Mouse (Mus musculus): Measurements from ENCODE around the gene Gcm1. TPM values are rescaled to one million over a fixed set of nuclear protein-coding genes. Genes with fewer than 3 reads are reported as not detected.
"Not testable (repeated sequence)": the region's sequence is repeated elsewhere in the genome, so short reads cannot be mapped to it uniquely, and the experiment has no call there.

Gene Gcm1
- polyA plus RNA-seq, 1 experiment from 2014 or later, result 0.15 TPM

DNA sequence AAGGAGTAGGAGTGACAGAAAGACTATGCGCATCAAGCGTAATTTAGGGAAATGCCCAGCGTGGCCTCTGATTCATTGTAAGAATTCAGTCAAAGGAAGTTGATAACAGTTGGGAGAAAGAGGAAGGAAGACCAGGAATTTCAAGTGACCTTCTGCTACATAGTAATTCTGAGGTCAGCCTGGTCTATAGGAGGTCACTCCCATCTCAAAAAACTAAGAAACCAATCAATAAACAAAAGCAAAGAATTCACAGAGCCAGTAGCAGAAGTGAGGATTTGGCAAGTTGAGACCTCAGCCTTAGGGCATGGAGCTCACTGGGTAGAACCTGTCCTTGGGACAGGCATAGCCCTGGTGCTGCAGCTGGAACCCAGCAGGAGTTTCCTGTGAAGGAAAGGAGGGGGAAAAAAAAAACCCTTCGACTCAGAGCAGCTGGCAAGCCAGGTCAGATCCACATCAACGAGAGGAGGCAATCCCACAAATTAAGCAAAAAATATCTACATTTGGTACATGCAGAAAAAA, 1.2 kb upstream of the Gcm1 start:
- Histone ChIP-seq H3K36me3 (no peaks in the 10 kb centered on the region), H3K27me3 (no peaks in the 10 kb centered on the region), H3K9ac (no peak overlapping the region), H3K9me3 (no peaks in the 10 kb centered on the region), H3K27ac (no peak overlapping the region), H3K4me3 (no peak overlapping the region), H3K4me1 (no peaks in the 10 kb centered on the region; the same call in 1 of the 2 replicates), H3K4me2 (no peak overlapping the region)
- no peak for ATAC-seq (ENCODE audit: insufficient number of reproducible peaks, insufficient read depth, low FRiP score, low TSS enrichment, low read depth)
- WGBS, result 37% methylated on average over 5 of the region's 5 CpGs

DNA sequence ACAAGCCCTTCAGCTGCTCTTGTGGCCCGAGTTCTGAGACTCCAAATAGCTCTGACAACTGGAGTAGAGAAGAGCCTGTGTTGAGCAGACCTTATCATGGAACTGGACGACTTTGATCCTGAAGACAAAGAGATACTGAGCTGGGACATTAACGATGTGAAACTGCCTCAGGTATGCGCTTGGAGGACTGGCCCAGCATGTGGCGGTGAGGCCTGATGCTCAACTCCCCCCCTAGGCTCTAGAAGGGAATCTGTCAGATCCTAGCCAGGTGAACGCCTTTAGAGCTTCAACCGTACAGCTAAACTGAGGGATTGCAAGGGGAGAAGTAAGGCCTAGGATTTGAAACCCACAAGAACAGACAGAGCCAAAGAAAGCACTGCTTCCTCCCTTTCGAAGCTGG, 2.1 kb downstream of the Gcm1 start:
- Histone ChIP-seq H3K9ac (no peak overlapping the region), H3K27ac (no peak overlapping the region)
- WGBS, result 60% methylated on average over 8 of the region's 8 CpGs

DNA sequence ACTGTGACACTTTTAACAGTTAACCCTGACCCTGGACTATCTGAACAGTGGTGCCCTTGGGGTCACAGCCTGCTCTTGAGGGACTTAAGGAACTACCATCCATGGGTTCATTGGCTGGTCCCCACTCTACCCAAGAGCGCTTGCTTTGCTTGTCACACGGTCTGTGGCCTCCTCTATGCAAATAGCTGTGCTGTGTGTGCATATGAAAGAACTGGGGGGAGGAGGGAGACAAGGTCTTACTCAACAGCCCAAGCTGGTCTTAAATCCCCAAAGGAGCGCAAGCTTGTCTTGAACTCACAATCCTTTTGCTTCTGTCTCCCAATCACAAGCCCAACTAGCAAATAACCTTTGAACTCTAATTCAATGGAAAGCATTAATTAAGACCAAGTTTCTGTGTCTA, 2.6 kb downstream of the Gcm1 start:
- H3K4me2 ChIP-seq, result no peak overlapping the region
- no peaks in the 10 kb centered on the region for H3K4me1 ChIP-seq
- no peaks in the 10 kb centered on the region for H3K36me3 ChIP-seq
- no peak for ATAC-seq (ENCODE audit: insufficient number of reproducible peaks, insufficient read depth, low FRiP score, low TSS enrichment, low read depth)
- no peak overlapping the region for H3K4me3 ChIP-seq
- WGBS, result 88% methylated on average over 3 of the region's 3 CpGs
- H3K27ac ChIP-seq, result no peak overlapping the region
- H3K27me3 ChIP-seq, result no peaks in the 10 kb centered on the region
- no peaks in the 10 kb centered on the region for H3K9me3 ChIP-seq
- H3K9ac ChIP-seq, result no peak overlapping the region

More for the DNA sequence above, 2.1 kb downstream of the Gcm1 start:
- Histone ChIP-seq H3K36me3 (no peaks in the 10 kb centered on the region), H3K9me3 (no peaks in the 10 kb centered on the region), H3K4me3 (no peak overlapping the region), H3K4me1 (no peaks in the 10 kb centered on the region), H3K27me3 (no peaks in the 10 kb centered on the region), H3K4me2 (no peak overlapping the region)
- no peak for ATAC-seq (ENCODE audit: insufficient number of reproducible peaks, insufficient read depth, low FRiP score, low TSS enrichment, low read depth)

DNA sequence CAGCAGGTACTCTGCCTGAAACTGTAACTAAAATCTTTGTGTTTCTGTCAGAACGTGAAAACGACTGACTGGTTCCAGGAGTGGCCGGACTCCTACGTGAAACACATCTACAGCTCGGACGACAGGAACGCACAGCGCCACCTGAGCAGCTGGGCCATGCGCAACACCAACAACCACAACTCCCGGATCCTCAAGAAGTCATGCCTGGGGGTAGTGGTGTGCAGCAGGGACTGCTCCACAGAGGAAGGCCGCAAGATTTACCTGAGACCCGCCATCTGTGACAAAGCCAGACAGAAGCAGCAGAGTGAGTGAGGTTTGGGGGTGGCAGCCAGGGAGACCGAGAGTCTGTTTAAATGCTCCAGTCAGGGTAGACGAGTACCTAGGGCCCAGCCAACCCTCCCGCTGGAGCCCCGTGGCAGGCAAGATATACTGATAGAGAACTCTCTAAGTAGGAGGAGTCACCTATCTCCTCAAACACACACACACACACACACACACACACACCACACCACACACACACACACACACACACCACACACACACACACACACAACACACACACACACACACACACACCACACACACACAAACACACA, 7.9 kb downstream of the Gcm1 start:
- H3K9ac ChIP-seq, result no peak overlapping the region
- H3K27me3 ChIP-seq, result no peaks in the 10 kb centered on the region
- no peaks in the 10 kb centered on the region for H3K36me3 ChIP-seq
- peaks cover 13% of the 10 kb centered on the region for H3K4me1 ChIP-seq
- H3K9me3 ChIP-seq, result no peaks in the 10 kb centered on the region
- H3K4me2 ChIP-seq, result no peak overlapping the region
- no peak overlapping the region for H3K27ac ChIP-seq
- no peak overlapping the region for H3K4me3 ChIP-seq
- WGBS, result 77% methylated on average over 16 of the region's 16 CpGs
- ATAC-seq (ENCODE audit: insufficient number of reproducible peaks, insufficient read depth, low FRiP score, low TSS enrichment, low read depth), result no peak

DNA sequence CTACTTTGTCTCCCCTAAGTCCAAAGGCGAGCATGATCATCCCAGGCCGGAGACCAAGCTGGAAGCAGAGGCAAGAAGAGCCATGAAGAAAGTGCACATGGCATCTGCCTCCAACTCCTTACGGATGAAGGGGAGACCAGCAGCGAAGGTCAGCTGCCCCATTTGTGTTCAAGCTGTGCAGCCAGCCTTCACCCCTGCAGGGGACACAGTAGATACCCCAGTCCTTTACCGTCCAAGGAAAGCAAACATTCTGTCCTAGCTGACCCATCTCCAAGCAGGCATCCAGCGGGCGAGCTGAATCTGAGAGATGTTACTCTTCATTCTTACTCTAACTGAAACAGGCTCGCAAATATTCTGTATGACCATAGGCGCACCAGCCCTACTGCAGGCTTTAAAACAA, 10.7 kb downstream of the Gcm1 start:
- Histone ChIP-seq H3K27ac (no peak overlapping the region), H3K9me3 (no peaks in the 10 kb centered on the region), H3K27me3 (no peaks in the 10 kb centered on the region), H3K36me3 (no peaks in the 10 kb centered on the region), H3K4me2 (no peak overlapping the region), H3K4me3 (no peak overlapping the region), H3K9ac (no peak overlapping the region), H3K4me1 (peaks cover 14% of the 10 kb centered on the region)
- 84% methylated on average over 9 of the region's 9 CpGs for WGBS
- no peak for ATAC-seq (ENCODE audit: insufficient number of reproducible peaks, insufficient read depth, low FRiP score, low TSS enrichment, low read depth)

DNA sequence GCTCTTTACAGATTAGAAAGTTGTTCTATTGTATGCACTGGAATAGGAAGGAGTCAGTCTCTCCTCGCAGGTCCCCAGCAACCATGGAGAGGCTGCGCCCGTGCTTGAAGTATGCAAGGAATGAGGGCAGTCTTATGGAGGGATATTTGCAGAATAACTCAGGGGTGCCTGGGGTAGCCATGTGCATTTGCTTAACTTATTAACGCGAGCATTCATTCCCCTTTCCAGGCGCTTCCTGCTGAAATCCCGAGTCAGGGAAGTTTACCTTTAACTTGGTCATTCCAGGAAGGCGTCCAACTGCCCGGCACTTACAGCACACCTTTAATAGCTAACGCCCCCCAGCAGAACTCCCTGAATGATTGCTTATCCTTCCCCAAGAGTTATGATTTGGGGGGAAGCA, 12.4 kb downstream of the Gcm1 start:
- Histone ChIP-seq H3K4me1 (peaks cover 14% of the 10 kb centered on the region), H3K9me3 (no peaks in the 10 kb centered on the region), H3K36me3 (no peaks in the 10 kb centered on the region), H3K27ac (no peak overlapping the region), H3K4me2 (peak overlapping the region; percentile 26), H3K27me3 (no peaks in the 10 kb centered on the region), H3K9ac (no peak overlapping the region), H3K4me3 (no peak overlapping the region)
- ATAC-seq (ENCODE audit: insufficient number of reproducible peaks, insufficient read depth, low FRiP score, low TSS enrichment, low read depth), result no peak
- 37% methylated on average over 10 of the region's 10 CpGs for WGBS

DNA sequence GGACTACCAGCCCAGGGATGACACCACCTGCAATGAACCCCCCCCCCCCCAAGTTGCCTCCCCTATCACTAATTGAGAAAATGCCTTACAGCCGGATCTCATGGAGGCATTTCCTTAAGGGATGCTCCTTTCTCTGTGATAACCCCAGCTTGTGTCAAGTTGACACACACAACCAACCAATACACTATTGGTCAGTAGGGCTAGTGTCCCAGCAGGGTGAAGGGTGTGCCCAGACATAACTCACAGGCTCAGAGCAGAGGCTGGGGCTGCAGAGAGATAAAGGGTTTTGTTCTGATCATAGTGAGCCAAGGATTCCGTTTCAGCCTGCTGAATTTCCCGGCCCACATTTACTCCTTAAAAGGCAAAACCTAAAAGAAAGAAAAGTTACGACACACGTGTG, 18.8 kb downstream of the Gcm1 start:
- Histone ChIP-seq H3K4me2 (no peak overlapping the region), H3K27me3 (no peaks in the 10 kb centered on the region), H3K27ac (no peak overlapping the region), H3K4me3 (no peak overlapping the region), H3K4me1 (no peaks in the 10 kb centered on the region), H3K36me3 (no peaks in the 10 kb centered on the region), H3K9ac (no peak overlapping the region), H3K9me3 (no peaks in the 10 kb centered on the region)
- 68% methylated on average over 5 of the region's 5 CpGs for WGBS
- ATAC-seq (ENCODE audit: insufficient number of reproducible peaks, insufficient read depth, low FRiP score, low TSS enrichment, low read depth), result no peak

DNA sequence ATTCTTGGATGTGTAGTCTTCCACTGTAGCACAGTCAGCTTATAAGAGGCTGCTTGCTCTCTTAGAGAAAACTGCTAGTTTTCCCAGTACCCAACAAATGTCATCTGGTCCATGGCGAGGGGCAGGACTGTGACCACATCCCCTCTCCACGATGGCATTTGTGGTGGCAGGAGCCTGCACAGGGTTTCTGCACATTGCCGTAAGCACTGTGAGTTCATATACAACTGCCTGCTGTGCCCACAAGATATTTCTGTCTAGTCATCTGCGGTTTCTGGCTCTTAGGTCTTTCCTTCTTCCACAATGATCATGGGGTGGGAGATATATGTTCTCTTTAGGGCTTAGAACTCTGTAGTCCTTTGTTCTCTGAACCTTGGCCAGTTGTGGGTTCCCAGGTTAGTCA, 19.9 kb downstream of the Gcm1 start:
- Histone ChIP-seq H3K27ac (no peak overlapping the region), H3K27me3 (no peaks in the 10 kb centered on the region), H3K4me2 (no peak overlapping the region), H3K4me3 (no peak overlapping the region), H3K9me3 (no peaks in the 10 kb centered on the region), H3K36me3 (no peaks in the 10 kb centered on the region), H3K4me1 (no peaks in the 10 kb centered on the region), H3K9ac (no peak overlapping the region)
- no peak for ATAC-seq (ENCODE audit: insufficient number of reproducible peaks, insufficient read depth, low FRiP score, low TSS enrichment, low read depth)
- 92% methylated on average over 4 of the region's 4 CpGs for WGBS

DNA sequence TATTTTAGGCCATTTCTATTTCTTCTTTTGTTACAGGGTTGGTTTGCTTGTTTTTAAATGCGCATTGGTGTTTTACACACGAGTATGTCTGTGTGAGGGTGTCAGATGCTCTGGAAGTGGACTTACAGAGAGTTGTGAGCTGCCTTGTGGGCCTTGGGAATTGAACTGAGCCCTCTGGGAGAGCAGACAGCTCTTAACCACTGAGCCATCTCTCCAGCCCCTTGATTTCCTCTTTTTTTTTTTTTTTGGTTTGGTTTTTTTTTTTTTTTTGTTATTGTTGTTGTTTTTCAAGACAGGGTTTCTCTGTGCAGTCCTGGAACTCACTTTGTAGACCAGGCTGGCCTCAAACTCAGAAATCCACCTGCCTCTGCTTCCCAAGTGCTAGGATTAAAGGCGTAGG, 21.6 kb downstream of the Gcm1 start:
- ATAC-seq (ENCODE audit: insufficient number of reproducible peaks, insufficient read depth, low FRiP score, low TSS enrichment, low read depth), result not testable (repeated sequence)
- 88% methylated on average over 3 of the region's 3 CpGs for WGBS

DNA sequence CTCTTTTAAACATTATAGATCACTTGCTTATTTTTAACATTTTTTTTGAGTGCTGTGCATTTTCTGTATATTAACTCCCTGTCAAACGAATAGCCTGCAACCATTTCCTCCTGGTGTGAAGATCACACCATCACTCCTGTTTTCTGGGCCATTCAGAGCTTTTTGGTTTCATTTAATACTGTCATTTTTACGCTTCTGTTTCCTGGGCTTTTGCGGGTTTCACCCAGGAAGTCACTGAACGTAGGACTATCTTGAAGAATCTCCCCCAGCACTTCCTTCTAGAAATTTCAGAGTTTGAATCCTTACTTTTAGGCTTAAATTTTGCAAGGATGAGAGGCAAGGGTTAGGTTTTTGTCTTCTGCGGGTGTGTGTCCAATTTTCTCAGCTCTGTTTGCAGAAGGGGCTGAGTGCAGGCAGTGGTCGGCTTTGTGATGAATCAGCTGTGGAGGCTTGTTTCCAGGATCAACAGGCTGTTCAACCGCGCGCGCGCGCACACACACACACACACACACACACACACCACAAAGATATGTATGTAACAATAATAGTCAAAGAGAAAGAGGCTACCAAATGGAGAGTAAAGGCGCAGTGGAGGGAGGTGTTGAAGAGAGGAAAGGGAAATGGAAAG, 22.1 kb downstream of the Gcm1 start:
- ATAC-seq (ENCODE audit: insufficient number of reproducible peaks, insufficient read depth, low FRiP score, low TSS enrichment, low read depth), result no peak
- Histone ChIP-seq H3K9me3 (no peaks in the 10 kb centered on the region), H3K9ac (no peak overlapping the region), H3K27ac (no peak overlapping the region), H3K4me1 (no peaks in the 10 kb centered on the region), H3K27me3 (no peaks in the 10 kb centered on the region), H3K4me3 (no peak overlapping the region), H3K4me2 (no peak overlapping the region), H3K36me3 (no peaks in the 10 kb centered on the region)
- 89% methylated on average over 13 of the region's 13 CpGs for WGBS

More for the DNA sequence above, 21.6 kb downstream of the Gcm1 start:
- not testable (repeated sequence) for H3K36me3 ChIP-seq, H3K4me2 ChIP-seq, H3K27ac ChIP-seq, H3K27me3 ChIP-seq, H3K4me3 ChIP-seq, H3K9me3 ChIP-seq, H3K9ac ChIP-seq, H3K4me1 ChIP-seq

DNA sequence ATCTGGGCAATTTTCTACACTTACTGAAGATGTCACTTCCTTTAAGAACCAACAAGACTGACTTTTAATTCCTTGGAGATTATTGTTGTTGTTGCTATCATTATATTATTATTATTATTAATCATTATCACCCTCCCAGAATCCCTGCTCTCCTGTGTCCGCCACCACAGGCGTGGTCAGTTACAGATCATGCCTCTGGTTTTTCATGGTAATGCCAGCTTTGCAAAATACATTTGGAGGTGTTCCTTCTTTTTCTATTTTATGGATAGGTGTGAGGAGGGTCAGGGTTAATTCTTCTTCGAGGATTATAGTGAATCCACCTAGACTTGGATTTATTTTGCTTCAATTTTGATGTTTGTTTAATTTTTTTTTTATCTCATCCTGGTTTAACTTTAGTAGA, 23.5 kb downstream of the Gcm1 start:
- no peak for ATAC-seq (ENCODE audit: insufficient number of reproducible peaks, insufficient read depth, low FRiP score, low TSS enrichment, low read depth)
- H3K4me2 ChIP-seq, result no peak overlapping the region
- WGBS, result 89% methylated on average over 3 of the region's 3 CpGs
- no peaks in the 10 kb centered on the region for H3K9me3 ChIP-seq
- H3K27me3 ChIP-seq, result no peaks in the 10 kb centered on the region
- no peak overlapping the region for H3K9ac ChIP-seq
- H3K4me1 ChIP-seq, result no peaks in the 10 kb centered on the region
- no peak overlapping the region for H3K4me3 ChIP-seq
- no peaks in the 10 kb centered on the region; the same call in 1 of the 2 replicates for H3K36me3 ChIP-seq
- no peak overlapping the region for H3K27ac ChIP-seq

DNA sequence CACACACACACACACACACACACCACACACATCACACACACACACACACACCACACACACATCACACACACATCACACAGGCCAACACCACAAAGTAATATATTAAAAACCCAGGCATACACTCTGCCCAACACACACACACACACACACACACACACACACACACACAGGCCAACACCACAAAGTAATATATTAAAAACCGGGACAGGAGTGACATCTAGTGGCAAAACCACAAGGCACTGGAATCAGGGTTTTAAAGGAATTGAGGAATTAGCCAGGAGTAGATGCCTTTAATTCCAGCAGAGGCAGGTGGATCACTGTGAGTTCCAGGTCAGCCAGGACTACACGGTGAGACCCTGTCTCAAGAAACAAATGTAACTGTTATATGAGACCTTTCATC, 26.5 kb downstream of the Gcm1 start:
- ATAC-seq (ENCODE audit: insufficient number of reproducible peaks, insufficient read depth, low FRiP score, low TSS enrichment, low read depth), result no peak; the same call in 1 of the 2 replicates
- no peak overlapping the region for H3K4me2 ChIP-seq
- no peak overlapping the region for H3K9ac ChIP-seq
- H3K36me3 ChIP-seq, result peaks cover 17% of the 10 kb centered on the region
- H3K4me1 ChIP-seq, result no peaks in the 10 kb centered on the region
- 25% methylated on average over 2 of the region's 2 CpGs for WGBS
- no peak overlapping the region for H3K4me3 ChIP-seq
- no peaks in the 10 kb centered on the region for H3K27me3 ChIP-seq
- no peaks in the 10 kb centered on the region for H3K9me3 ChIP-seq
- H3K27ac ChIP-seq, result no peak overlapping the region
